In genomic region chr9:72449841-72450240, GRCm38 (mm10) we compare ENCODE assay signal across 13 mouse cellular contexts. TPM values are rescaled to one million over a fixed set of nuclear protein-coding genes. Genes with fewer than 3 reads are reported as not detected.
DNase-seq lines count a peak whose midpoint lies in the region; ATAC-seq and TF ChIP-seq lines count a peak whose summit lies in the region.
"Had no signal": no experiment of that assay in that cellular context is flagged by ENCODE, and none has a peak within 500 bp of the region (broad histone marks: within the 10 kb centered on the region; RNA-seq: fewer than 3 reads in every experiment).

No protein-coding gene starts in this region.

- H3K9me3 ChIP-seq in heart, embryonic 13.5 days = no peaks in the 10 kb centered on the region
- no peaks in the 10 kb centered on the region for H3K9me3 ChIP-seq in megakaryocyte, embryonic 14.5 days
- H3K9me3 ChIP-seq in intestine, postnatal 0 days (ENCODE audit: control insufficient read depth) = no peaks in the 10 kb centered on the region
- H3K9me3 ChIP-seq in stomach, embryonic 15.5 days = no peaks in the 10 kb centered on the region
- H3K9me3 ChIP-seq: forebrain, embryonic 13.5 days; limb, embryonic 15.5 days; midbrain, embryonic 15.5 days had no signal

- peak overlapping the region; percentile 58 for H3K27ac ChIP-seq in heart, embryonic 13.5 days (replicated peaks)
- H3K27ac ChIP-seq in intestine, postnatal 0 days (ENCODE audit: low read depth, low read length) = no peak overlapping the region
- H3K27ac ChIP-seq in stomach, embryonic 15.5 days = no peak overlapping the region
- H3K27ac ChIP-seq: forebrain, embryonic 13.5 days; limb, embryonic 15.5 days; midbrain, embryonic 15.5 days had no signal

- H3K9ac ChIP-seq in heart, embryonic 13.5 days = peak overlapping the region; percentile 70
- no peak overlapping the region for H3K9ac ChIP-seq in intestine, postnatal 0 days (ENCODE audit: low read depth, low read length)
- no peak overlapping the region for H3K9ac ChIP-seq in stomach, embryonic 15.5 days
- H3K9ac ChIP-seq: forebrain, embryonic 13.5 days; limb, embryonic 15.5 days; midbrain, embryonic 15.5 days had no signal

- peaks cover 41% of the 10 kb centered on the region for H3K36me3 ChIP-seq in heart, embryonic 13.5 days
- peaks cover 18% of the 10 kb centered on the region for H3K36me3 ChIP-seq in megakaryocyte, embryonic 14.5 days (replicated peaks; ENCODE audit: low read length)
- no peaks in the 10 kb centered on the region; the same call in 1 of the 2 replicates for H3K36me3 ChIP-seq in intestine, postnatal 0 days (ENCODE audit: control insufficient read depth, insufficient read depth)
- 0 out of 2 replicates have a peak, but pooled peaks cover 7% of the 10 kb centered on the region for H3K36me3 ChIP-seq in stomach, embryonic 15.5 days
- H3K36me3 ChIP-seq: midbrain, embryonic 15.5 days had no signal

- TF ChIP-seq CTCF in intestine, postnatal 0 days (IDR thresholded peaks at IDR 0.05; ENCODE audit: low read depth) = no peak

- intact Hi-C loops in left cerebral cortex, postnatal 25 days (cut with DNase I) = no loop called here

- ATAC-seq in heart, embryonic 13.5 days (ENCODE audit: extremely low read depth, insufficient number of reproducible peaks, low FRiP score, low TSS enrichment) = no peak
- no peak for ATAC-seq in megakaryocyte, adult 5-6 weeks (ENCODE audit: poor library complexity, severe bottlenecking)
- no peak for ATAC-seq in intestine, postnatal 0 days
- no peak for ATAC-seq in stomach, embryonic 15.5 days (ENCODE audit: insufficient read depth, low FRiP score, low read depth)
- no peak for ATAC-seq in activated CD4-positive, CD25-positive, alpha-beta regulatory T cell, adult 4 months
- ATAC-seq: forebrain, embryonic 13.5 days; midbrain, embryonic 15.5 days had no signal

- 81% methylated on average over 2 of the region's 2 CpGs for WGBS in heart, embryonic 13.5 days
- WGBS in intestine, postnatal 0 days = 72% methylated on average over 2 of the region's 2 CpGs
- WGBS in stomach, embryonic 15.5 days = 69% methylated on average over 2 of the region's 2 CpGs

- no peaks in the 10 kb centered on the region for H3K27me3 ChIP-seq in heart, embryonic 13.5 days (replicated peaks)
- H3K27me3 ChIP-seq in megakaryocyte, embryonic 14.5 days (replicated peaks) = no peaks in the 10 kb centered on the region
- no peaks in the 10 kb centered on the region for H3K27me3 ChIP-seq in intestine, postnatal 0 days (replicated peaks; ENCODE audit: control insufficient read depth, insufficient read depth, low read length)
- H3K27me3 ChIP-seq in stomach, embryonic 15.5 days (replicated peaks) = no peaks in the 10 kb centered on the region
- H3K27me3 ChIP-seq: forebrain, embryonic 13.5 days; limb, embryonic 15.5 days; midbrain, embryonic 15.5 days had no signal

- no peak for DNase-seq in heart, adult 18-20 months
- no peak for DNase-seq in left cerebral cortex, postnatal 25 days (ENCODE audit: low spot score in 2 of 2)
- DNase-seq: cerebellum, adult 2 months; right cerebral cortex, postnatal 4 days had no signal

- H3K4me2 ChIP-seq in heart, embryonic 13.5 days = peak overlapping the region; percentile 63
- peak overlapping the region; percentile 58 for H3K4me2 ChIP-seq in intestine, postnatal 0 days (replicated peaks; ENCODE audit: low read depth)
- H3K4me2 ChIP-seq in stomach, embryonic 15.5 days = peak overlapping the region; percentile 42
- H3K4me2 ChIP-seq: forebrain, embryonic 13.5 days; limb, embryonic 15.5 days; midbrain, embryonic 15.5 days had no signal

- peaks cover 20% of the 10 kb centered on the region for H3K4me1 ChIP-seq in heart, embryonic 13.5 days
- peaks cover 42% of the 10 kb centered on the region for H3K4me1 ChIP-seq in megakaryocyte, embryonic 14.5 days
- H3K4me1 ChIP-seq in intestine, postnatal 0 days (replicated peaks; ENCODE audit: control insufficient read depth, insufficient read depth, low read length) = 0 out of 2 replicates have a peak, but pooled peaks cover 3% of the 10 kb centered on the region
- H3K4me1 ChIP-seq in stomach, embryonic 15.5 days = no peaks in the 10 kb centered on the region
- H3K4me1 ChIP-seq: forebrain, embryonic 13.5 days; limb, embryonic 15.5 days; midbrain, embryonic 15.5 days had no signal

- H3K4me3 ChIP-seq in heart, embryonic 13.5 days = peak overlapping the region; percentile 41
- peak overlapping the region; percentile 88 for H3K4me3 ChIP-seq in megakaryocyte, embryonic 14.5 days (replicated peaks)
- peak overlapping the region; percentile 40 for H3K4me3 ChIP-seq in intestine, postnatal 0 days (ENCODE audit: low read depth, low read length)
- no peak overlapping the region for H3K4me3 ChIP-seq in stomach, embryonic 15.5 days (replicated peaks)
- H3K4me3 ChIP-seq: forebrain, embryonic 13.5 days; limb, embryonic 15.5 days; midbrain, embryonic 15.5 days had no signal

RNA-seq across cellular contexts. Expression of gene Mns1, which starts 12.0 kb away (rescaled TPM):
- polyA plus RNA-seq in heart, embryonic 13.5 days (2015; fragmentation: Nextera tagmentation; extraction: Ambion mirVana) = 16.4 and 16.8 TPM in 2 replicates
- total RNA-seq in heart, adult 18-20 months (2021) = under 1 TPM; 0.05 to 0.23 TPM
- 1.1 TPM in 1 of 2 replicates, not detected in the other for polyA plus RNA-seq in megakaryocyte, embryonic 14.5 days (2012; ENCODE audit: insufficient read depth, low replicate concordance)
- total RNA-seq in megakaryocyte, adult 5-6 weeks (2015) = 21.0 and 25.9 TPM in 2 replicates
- total RNA-seq in megakaryocyte, adult 5-6 weeks (2017) = 29.4 and 31.4 TPM in 2 replicates
- polyA plus RNA-seq in intestine, postnatal 0 days (2015; fragmentation: Nextera tagmentation; extraction: Ambion mirVana) = 4.0 and 4.2 TPM in 2 replicates
- polyA plus RNA-seq in stomach, embryonic 15.5 days (2015; fragmentation: Nextera tagmentation; extraction: Ambion mirVana) = 23.1 and 31.0 TPM in 2 replicates
- 1 to 10 TPM in 1 of 2 experiments, under 1 TPM in 1; 0.82 to 1.1 TPM for total RNA-seq in left cerebral cortex, postnatal 25 days (2021)
- 10 to 100 TPM; 20.7 to 23.6 TPM for polyA plus RNA-seq in activated CD4-positive, CD25-positive, alpha-beta regulatory T cell, adult 4 months (2017; shearing (Covaris generic))

RNA-seq across cellular contexts. Expression of gene Tex9, which starts 42.2 kb away (rescaled TPM):
- polyA plus RNA-seq in heart, embryonic 13.5 days (2015; fragmentation: Nextera tagmentation; extraction: Ambion mirVana) = 14.8 and 15.6 TPM in 2 replicates
- 1 to 10 TPM in 1 of 2 experiments, under 1 TPM in 1; 0.50 to 1.0 TPM for total RNA-seq in heart, adult 18-20 months (2021)
- 4.8 TPM in 1 of 2 replicates, not detected in the other for polyA plus RNA-seq in megakaryocyte, embryonic 14.5 days (2012; ENCODE audit: insufficient read depth, low replicate concordance)
- 1.5 and 4.0 TPM in 2 replicates for total RNA-seq in megakaryocyte, adult 5-6 weeks (2015)
- total RNA-seq in megakaryocyte, adult 5-6 weeks (2017) = 5.4 and 5.9 TPM in 2 replicates
- polyA plus RNA-seq in intestine, postnatal 0 days (2015; fragmentation: Nextera tagmentation; extraction: Ambion mirVana) = 7.7 and 10.7 TPM in 2 replicates
- 23.3 and 25.0 TPM in 2 replicates for polyA plus RNA-seq in stomach, embryonic 15.5 days (2015; fragmentation: Nextera tagmentation; extraction: Ambion mirVana)
- 10 to 100 TPM in 1 of 2 experiments, 1 to 10 TPM in 1; 8.3 to 13.9 TPM for total RNA-seq in left cerebral cortex, postnatal 25 days (2021)
- 10 to 100 TPM in 1 of 2 experiments, 1 to 10 TPM in 1; 8.1 to 11.3 TPM for polyA plus RNA-seq in activated CD4-positive, CD25-positive, alpha-beta regulatory T cell, adult 4 months (2017; shearing (Covaris generic))
